Mouse (Mus musculus) adrenal gland, postnatal 4 days (tissue): ENCODE results near the gene Dgcr6. TPM values are rescaled to one million over a fixed set of nuclear protein-coding genes. Genes with fewer than 3 reads are reported as not detected.

ENCODE experiments used
- DNase-seq, 2 experiments: peaks; one replicate each; pipeline ENCODE4 v3.0.0; 2021 to 2022; ENCODE audit warnings: low spot score in 2 of 2, mixed read lengths in 2 of 2
- total RNA-seq, 2 experiments: library from RNA; stranded (reverse); gene quantifications; 2 replicates each; pipeline ENCODE4 v1.2.3; 2021

Dgcr6 gene
- total RNA-seq, 2 experiments from 2014 or later = 52.6 to 57.4 TPM

- no peak for DNase-seq
Measured at GRCm38 (mm10) chr16:18068653-18069376, 16.2 kb downstream of the Dgcr6 start.

- no peak for DNase-seq
Measured at GRCm38 (mm10) chr16:18070798-18071197, 18.1 kb downstream of the Dgcr6 start.

- DNase-seq = no peak
Measured at GRCm38 (mm10) chr16:18072089-18072488, 19.4 kb downstream of the Dgcr6 start.

- DNase-seq = no peak
Measured at GRCm38 (mm10) chr16:18073259-18073962, 20.8 kb downstream of the Dgcr6 start.

GRCm38 (mm10) chr16:18074611-18075010 lies 22.0 kb downstream of the Dgcr6 start:
- no peak for DNase-seq

- DNase-seq = no peak
Measured at GRCm38 (mm10) chr16:18075201-18075600, 22.5 kb downstream of the Dgcr6 start.

GRCm38 (mm10) chr16:18078314-18079015 lies 25.8 kb downstream of the Dgcr6 start:
- DNase-seq = no peak

- no peak for DNase-seq
Measured at GRCm38 (mm10) chr16:18079300-18079699, 26.6 kb downstream of the Dgcr6 start.

- no peak for DNase-seq
Measured at GRCm38 (mm10) chr16:18080171-18080570, 27.5 kb downstream of the Dgcr6 start.

GRCm38 (mm10) chr16:18081149-18081827 lies 28.6 kb downstream of the Dgcr6 start:
- DNase-seq = no peak

GRCm38 (mm10) chr16:18082291-18082690 lies 29.6 kb downstream of the Dgcr6 start:
- no peak for DNase-seq

GRCm38 (mm10) chr16:18083231-18083951 lies 30.7 kb downstream of the Dgcr6 start:
- DNase-seq = peak in 1 of 2 experiments; percentile 42

- DNase-seq = no peak
Measured at GRCm38 (mm10) chr16:18084262-18084661, 31.6 kb downstream of the Dgcr6 start.

GRCm38 (mm10) chr16:18087101-18087500 lies 34.4 kb downstream of the Dgcr6 start:
- DNase-seq = no peak

GRCm38 (mm10) chr16:18096348-18096747 lies 43.7 kb downstream of the Dgcr6 start:
- DNase-seq = no peak

- DNase-seq = no peak
Measured at GRCm38 (mm10) chr16:18102816-18103215, 50.2 kb downstream of the Dgcr6 start.

GRCm38 (mm10) chr16:18103366-18103765 lies 50.7 kb downstream of the Dgcr6 start:
- no peak for DNase-seq

- no peak for DNase-seq
Measured at GRCm38 (mm10) chr16:18103808-18104207, 51.1 kb downstream of the Dgcr6 start.

- peak in 1 of 2 experiments; percentile 55 for DNase-seq
Measured at GRCm38 (mm10) chr16:18108221-18108966, 55.7 kb downstream of the Dgcr6 start.

- DNase-seq = no peak
Measured at GRCm38 (mm10) chr16:18111042-18111441, 58.4 kb downstream of the Dgcr6 start.
